Mouse (Mus musculus): Measurements from ENCODE around the gene Ypel4. TPM values are rescaled to one million over a fixed set of nuclear protein-coding genes. Genes with fewer than 3 reads are reported as not detected.

Gene Ypel4
- polyA plus RNA-seq (2015; fragmentation: Nextera tagmentation; extraction: Ambion mirVana), result 27.7 and 28.1 TPM in 2 replicates

DNA sequence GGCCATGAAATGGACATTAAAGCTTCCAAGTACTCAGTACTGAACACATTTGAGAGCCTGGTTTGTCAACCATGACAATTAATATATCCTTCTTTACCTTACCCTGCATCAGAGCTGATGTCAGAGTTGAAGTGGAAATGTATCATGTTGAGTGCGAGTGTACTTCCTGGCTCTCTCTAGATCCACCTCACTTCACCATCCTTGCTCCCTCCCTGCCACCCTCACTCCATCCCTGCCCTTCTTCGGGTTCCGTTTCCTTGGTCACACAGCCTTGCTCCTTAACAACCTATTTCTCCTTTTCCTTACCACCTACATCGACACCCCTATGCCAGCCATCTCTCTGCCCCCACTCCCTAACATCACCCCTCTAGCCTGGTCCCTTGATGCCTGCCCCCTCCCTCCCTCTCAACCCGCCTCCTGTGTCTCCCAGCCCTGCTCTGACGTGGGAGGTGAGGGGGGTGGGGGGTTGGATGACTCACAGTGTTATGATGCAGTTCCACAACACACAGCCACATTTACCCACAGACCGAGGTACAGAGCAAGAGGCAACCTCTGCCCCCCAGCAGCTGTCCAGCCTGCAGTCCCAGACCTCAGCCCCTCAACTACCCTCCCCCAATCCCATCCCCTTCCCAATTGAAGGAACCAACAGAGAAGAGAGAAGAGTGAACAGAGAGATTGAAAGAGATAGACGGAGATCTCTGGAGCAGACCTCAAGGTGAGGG is at the start of gene Ypel4:
Gene Ypel4 (plus strand): TSS at position 480 of the 722 bp plus-strand sequence.
- peak within 1 kb of the TSS; percentile 81 for H3K9ac ChIP-seq (ENCODE audit: low read depth, low read length)
- H3K27me3 ChIP-seq (ENCODE audit: control insufficient read depth, insufficient read depth, low read depth, low read length), result no peaks in the 10 kb centered on the region
- WGBS, result under 1% methylated on average over 8 of the region's 8 CpGs
- peak; percentile 84 for ATAC-seq
- H3K36me3 ChIP-seq (ENCODE audit: control insufficient read depth, insufficient read depth, low read length), result no peaks in the 10 kb centered on the region
- no peaks in the 10 kb centered on the region for H3K9me3 ChIP-seq (replicated peaks; ENCODE audit: control insufficient read depth, low read length, poor library complexity, severe bottlenecking)
- peak within 1 kb of the TSS; percentile 79 for H3K27ac ChIP-seq (ENCODE audit: low read length)
- H3K4me1 ChIP-seq (ENCODE audit: control insufficient read depth, insufficient read depth, low read length), result peaks cover 47% of the 10 kb centered on the region
- H3K4me3 ChIP-seq (ENCODE audit: low read depth, low read length), result peak within 1 kb of the TSS; percentile 49
- peak within 1 kb of the TSS; percentile 66 for H3K4me2 ChIP-seq (ENCODE audit: low read length)

DNA sequence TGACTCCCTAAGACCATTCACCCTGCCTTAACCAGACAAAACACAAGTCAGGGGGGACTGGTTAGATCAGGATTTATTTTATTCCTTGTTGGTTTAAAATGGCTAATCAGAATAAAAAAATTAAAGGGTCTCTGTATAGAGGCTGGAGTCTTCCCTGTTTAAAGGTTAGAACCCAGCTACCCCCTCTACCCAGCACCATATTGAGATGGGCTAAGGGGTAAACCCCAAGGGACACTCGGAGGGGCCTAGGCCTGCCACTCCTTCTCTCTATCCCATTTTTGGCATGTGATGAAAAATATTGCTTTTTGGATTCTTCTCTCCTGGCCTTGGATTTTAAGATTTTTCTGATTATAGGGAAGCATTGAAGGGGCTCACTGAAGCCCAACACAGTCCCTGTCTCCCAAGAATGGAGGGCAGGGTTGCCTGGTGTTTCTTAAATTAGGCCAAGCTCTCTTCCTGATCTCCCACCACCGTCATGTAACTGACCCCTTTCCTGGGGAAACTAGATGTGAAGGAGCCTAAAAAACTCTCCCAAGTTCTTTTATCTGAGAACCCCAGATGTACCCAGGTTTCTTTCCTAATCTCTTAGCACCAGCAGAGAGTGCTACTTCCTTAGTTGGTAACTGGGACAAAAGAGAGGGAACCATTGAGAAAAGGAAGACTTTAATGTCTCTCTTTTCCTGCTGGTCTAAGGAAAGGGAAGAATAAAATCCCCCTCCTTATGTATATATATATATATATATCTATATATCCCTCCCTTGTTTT is 45.6 kb upstream of the Ypel4 start:
- no peak overlapping the region for H3K4me3 ChIP-seq (ENCODE audit: low read depth, low read length)
- no peaks in the 10 kb centered on the region for H3K4me1 ChIP-seq (ENCODE audit: control insufficient read depth, insufficient read depth, low read length)
- H3K36me3 ChIP-seq (ENCODE audit: control insufficient read depth, insufficient read depth, low read length), result peaks cover 36% of the 10 kb centered on the region
- no peak overlapping the region for H3K27ac ChIP-seq (ENCODE audit: low read length)
- H3K9ac ChIP-seq (ENCODE audit: low read depth, low read length), result no peak overlapping the region
- no peaks in the 10 kb centered on the region for H3K27me3 ChIP-seq (ENCODE audit: control insufficient read depth, insufficient read depth, low read depth, low read length)
- no peaks in the 10 kb centered on the region for H3K9me3 ChIP-seq (replicated peaks; ENCODE audit: control insufficient read depth, low read length, poor library complexity, severe bottlenecking)
- no peak overlapping the region for H3K4me2 ChIP-seq (ENCODE audit: low read length)
- WGBS, result 81% methylated on average over 2 of the region's 2 CpGs
- ATAC-seq, result no peak

DNA sequence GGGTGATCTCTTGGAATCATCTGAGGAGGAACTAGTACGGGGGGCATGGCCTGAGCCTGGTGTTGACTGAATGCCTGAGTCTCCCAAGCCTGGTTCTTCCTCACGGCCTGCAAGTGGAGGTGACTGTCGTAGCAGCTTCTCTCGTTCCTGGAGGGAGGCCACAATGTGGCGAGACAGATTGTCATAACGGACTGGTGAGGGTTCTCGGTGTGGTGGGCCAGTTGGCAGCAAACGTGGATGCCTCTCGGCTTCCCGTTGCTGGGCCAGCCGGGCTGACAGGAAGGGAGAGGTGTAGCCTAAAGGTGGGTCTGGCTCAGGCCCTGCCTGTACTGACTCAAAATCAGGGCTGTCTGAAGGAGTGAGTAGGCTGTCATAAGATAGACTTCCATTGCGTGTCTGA is 43.8 kb upstream of the Ypel4 start:
- Histone ChIP-seq H3K9me3 (replicated peaks; ENCODE audit: control insufficient read depth, low read length, poor library complexity, severe bottlenecking) (no peaks in the 10 kb centered on the region), H3K36me3 (ENCODE audit: control insufficient read depth, insufficient read depth, low read length) (peaks cover 43% of the 10 kb centered on the region), H3K9ac (ENCODE audit: low read depth, low read length) (no peak overlapping the region), H3K27me3 (ENCODE audit: control insufficient read depth, insufficient read depth, low read depth, low read length) (no peaks in the 10 kb centered on the region), H3K4me3 (ENCODE audit: low read depth, low read length) (no peak overlapping the region), H3K4me2 (ENCODE audit: low read length) (no peak overlapping the region), H3K4me1 (ENCODE audit: control insufficient read depth, insufficient read depth, low read length) (no peaks in the 10 kb centered on the region), H3K27ac (ENCODE audit: low read length) (no peak overlapping the region)
- peak; percentile 37; the same call in 1 of the 2 replicates for ATAC-seq
- 91% methylated on average over 12 of the region's 12 CpGs for WGBS

DNA sequence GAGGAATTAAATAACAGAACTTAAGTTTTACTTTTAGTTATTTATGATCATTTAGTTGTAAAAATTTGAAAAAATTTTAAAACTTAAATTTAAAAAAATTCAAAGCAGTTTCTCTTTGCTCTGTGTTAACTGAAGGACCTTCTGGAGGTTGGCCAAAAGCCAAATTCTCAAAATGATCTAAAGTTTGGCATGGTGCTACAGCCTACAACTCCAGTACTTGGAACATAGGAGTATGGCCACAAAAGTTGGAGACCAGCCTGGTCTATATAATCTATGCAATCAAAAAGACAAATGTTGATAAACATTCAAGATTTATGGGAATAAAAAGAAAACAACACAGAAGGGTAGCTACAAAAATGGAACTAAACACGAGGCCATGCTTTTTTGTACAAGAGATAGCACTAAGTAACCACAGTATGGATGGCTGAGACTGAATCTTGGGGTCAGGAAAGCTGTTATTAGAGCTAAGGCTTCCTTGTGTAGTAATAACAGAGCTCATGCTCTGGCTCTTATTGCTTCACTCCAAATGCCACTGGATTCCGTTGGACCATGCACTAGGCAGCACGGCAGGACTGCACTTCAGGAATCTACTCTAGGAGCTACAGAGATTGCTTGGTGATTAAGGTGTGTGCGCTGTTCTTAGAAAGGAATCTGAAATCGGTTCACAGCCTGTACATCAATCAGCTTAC is 38.7 kb upstream of the Ypel4 start:
- Histone ChIP-seq H3K27ac (ENCODE audit: low read length) (no peak overlapping the region), H3K36me3 (ENCODE audit: control insufficient read depth, insufficient read depth, low read length) (peaks cover 25% of the 10 kb centered on the region), H3K9ac (ENCODE audit: low read depth, low read length) (no peak overlapping the region), H3K4me2 (ENCODE audit: low read length) (no peak overlapping the region), H3K9me3 (replicated peaks; ENCODE audit: control insufficient read depth, low read length, poor library complexity, severe bottlenecking) (no peaks in the 10 kb centered on the region), H3K4me3 (ENCODE audit: low read depth, low read length) (no peak overlapping the region), H3K4me1 (ENCODE audit: control insufficient read depth, insufficient read depth, low read length) (no peaks in the 10 kb centered on the region), H3K27me3 (ENCODE audit: control insufficient read depth, insufficient read depth, low read depth, low read length) (no peaks in the 10 kb centered on the region)
- WGBS, result 94% methylated on average over 5 of the region's 5 CpGs
- no peak for ATAC-seq

DNA sequence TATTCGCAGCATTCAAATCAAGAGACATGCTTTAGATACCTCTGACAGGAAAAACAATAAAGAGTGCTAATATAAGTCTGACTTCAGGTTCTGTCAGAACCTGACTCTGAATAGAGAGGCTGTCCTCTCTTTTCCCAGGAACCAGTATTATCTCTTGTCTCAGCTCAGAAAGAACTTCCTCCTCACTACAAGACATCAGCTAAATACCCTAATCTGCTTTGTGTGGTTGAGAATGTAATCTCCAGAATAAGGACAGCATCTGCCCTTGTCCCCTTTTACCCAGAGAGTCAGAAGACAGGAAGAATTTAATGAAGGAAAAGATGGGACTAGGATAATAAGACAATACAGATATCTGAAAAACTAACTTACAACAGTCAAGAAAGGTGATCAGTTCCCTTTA is 30.4 kb upstream of the Ypel4 start:
- Histone ChIP-seq H3K36me3 (ENCODE audit: control insufficient read depth, insufficient read depth, low read length) (peaks cover 6% of the 10 kb centered on the region; the same call in 1 of the 2 replicates), H3K9ac (ENCODE audit: low read depth, low read length) (no peak overlapping the region), H3K9me3 (replicated peaks; ENCODE audit: control insufficient read depth, low read length, poor library complexity, severe bottlenecking) (no peaks in the 10 kb centered on the region), H3K27me3 (ENCODE audit: control insufficient read depth, insufficient read depth, low read depth, low read length) (no peaks in the 10 kb centered on the region), H3K4me2 (ENCODE audit: low read length) (no peak overlapping the region), H3K4me3 (ENCODE audit: low read depth, low read length) (no peak overlapping the region), H3K4me1 (ENCODE audit: control insufficient read depth, insufficient read depth, low read length) (peaks cover 3% of the 10 kb centered on the region; the same call in 1 of the 2 replicates), H3K27ac (ENCODE audit: low read length) (no peak overlapping the region)
- ATAC-seq, result no peak
- WGBS, result 100% methylated on average over 1 of the region's 1 CpGs

DNA sequence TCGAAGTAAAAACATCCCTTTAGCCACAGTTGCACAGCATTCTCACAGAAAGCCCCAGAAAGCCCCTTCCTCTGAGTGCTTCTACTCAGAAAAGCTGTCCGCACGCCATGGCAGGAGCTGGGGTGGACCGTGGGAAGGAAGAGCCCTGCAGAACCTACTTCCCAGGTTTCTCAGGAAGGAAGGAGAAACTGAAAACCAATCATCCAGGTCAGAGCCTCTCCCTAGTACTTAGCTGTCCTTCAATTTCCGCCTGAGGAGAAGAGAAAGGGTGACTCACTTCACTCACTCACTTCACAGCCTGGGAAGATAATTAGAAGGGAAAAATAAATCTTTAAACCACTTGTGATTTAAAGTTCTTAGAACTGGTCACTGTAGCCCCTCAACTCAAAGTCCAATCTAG is 29.5 kb upstream of the Ypel4 start:
- H3K36me3 ChIP-seq (ENCODE audit: control insufficient read depth, insufficient read depth, low read length), result peaks cover 6% of the 10 kb centered on the region; the same call in 1 of the 2 replicates
- H3K9me3 ChIP-seq (replicated peaks; ENCODE audit: control insufficient read depth, low read length, poor library complexity, severe bottlenecking), result no peaks in the 10 kb centered on the region
- H3K9ac ChIP-seq (ENCODE audit: low read depth, low read length), result no peak overlapping the region
- H3K27ac ChIP-seq (ENCODE audit: low read length), result no peak overlapping the region
- no peaks in the 10 kb centered on the region for H3K27me3 ChIP-seq (ENCODE audit: control insufficient read depth, insufficient read depth, low read depth, low read length)
- WGBS, result 75% methylated on average over 5 of the region's 5 CpGs
- peaks cover 8% of the 10 kb centered on the region for H3K4me1 ChIP-seq (ENCODE audit: control insufficient read depth, insufficient read depth, low read length)
- no peak for ATAC-seq
- no peak overlapping the region for H3K4me2 ChIP-seq (ENCODE audit: low read length)
- H3K4me3 ChIP-seq (ENCODE audit: low read depth, low read length), result no peak overlapping the region

DNA sequence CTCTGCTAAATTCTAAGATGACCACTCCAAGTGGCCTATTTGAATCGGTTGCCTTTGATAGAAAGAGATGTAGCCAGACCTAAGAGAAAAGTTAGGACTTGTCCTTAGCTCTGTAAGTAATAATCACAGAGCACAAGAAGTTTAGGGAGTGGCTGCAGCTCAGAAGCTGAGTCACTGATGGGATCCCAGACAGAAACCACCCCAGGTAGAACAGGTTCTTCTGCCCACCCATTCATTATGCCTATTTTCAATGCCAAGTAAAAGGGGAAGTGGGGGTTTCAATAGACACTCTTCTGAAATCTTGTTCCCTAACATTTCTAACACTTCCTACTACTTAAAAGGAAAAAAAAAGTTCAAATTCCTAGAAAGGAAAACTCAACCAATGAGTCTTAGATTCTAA is 28.6 kb upstream of the Ypel4 start:
- H3K4me2 ChIP-seq (ENCODE audit: low read length), result no peak overlapping the region
- no peak overlapping the region for H3K27ac ChIP-seq (ENCODE audit: low read length)
- peaks cover 12% of the 10 kb centered on the region for H3K4me1 ChIP-seq (ENCODE audit: control insufficient read depth, insufficient read depth, low read length)
- peaks cover 9% of the 10 kb centered on the region; the same call in 1 of the 2 replicates for H3K36me3 ChIP-seq (ENCODE audit: control insufficient read depth, insufficient read depth, low read length)
- H3K4me3 ChIP-seq (ENCODE audit: low read depth, low read length), result no peak overlapping the region
- no peaks in the 10 kb centered on the region for H3K9me3 ChIP-seq (replicated peaks; ENCODE audit: control insufficient read depth, low read length, poor library complexity, severe bottlenecking)
- no peak overlapping the region for H3K9ac ChIP-seq (ENCODE audit: low read depth, low read length)
- H3K27me3 ChIP-seq (ENCODE audit: control insufficient read depth, insufficient read depth, low read depth, low read length), result no peaks in the 10 kb centered on the region
- WGBS, result 94% methylated on average over 1 of the region's 1 CpGs
- no peak for ATAC-seq

DNA sequence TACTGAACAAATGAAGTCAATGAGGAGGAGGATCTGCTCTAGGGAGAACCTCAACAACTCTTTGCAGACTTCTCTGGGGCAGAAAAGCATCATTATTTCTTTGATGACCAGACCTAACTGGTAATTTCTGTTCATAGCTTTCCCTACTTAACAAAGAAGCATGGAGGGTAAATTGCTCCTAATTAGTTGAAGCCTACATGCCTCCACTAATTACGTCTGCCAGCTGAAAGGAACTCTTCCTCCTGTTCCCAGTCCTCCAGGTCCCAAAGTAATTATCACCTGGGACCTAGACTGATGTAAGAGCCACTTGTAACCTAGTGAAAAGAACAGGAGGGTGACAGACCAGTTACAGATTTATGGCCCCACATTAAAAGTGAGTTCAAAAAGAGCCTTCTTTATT is 26.3 kb upstream of the Ypel4 start:
- Histone ChIP-seq H3K27me3 (ENCODE audit: control insufficient read depth, insufficient read depth, low read depth, low read length) (no peaks in the 10 kb centered on the region), H3K4me3 (ENCODE audit: low read depth, low read length) (no peak overlapping the region), H3K9ac (ENCODE audit: low read depth, low read length) (no peak overlapping the region), H3K36me3 (ENCODE audit: control insufficient read depth, insufficient read depth, low read length) (peaks cover 9% of the 10 kb centered on the region; the same call in 1 of the 2 replicates), H3K4me2 (ENCODE audit: low read length) (no peak overlapping the region), H3K4me1 (ENCODE audit: control insufficient read depth, insufficient read depth, low read length) (peaks cover 13% of the 10 kb centered on the region), H3K27ac (ENCODE audit: low read length) (no peak overlapping the region), H3K9me3 (replicated peaks; ENCODE audit: control insufficient read depth, low read length, poor library complexity, severe bottlenecking) (no peaks in the 10 kb centered on the region)
- ATAC-seq, result no peak
- 85% methylated on average over 1 of the region's 1 CpGs for WGBS
